Mouse (Mus musculus) liver, adult (tissue): ENCODE results near the gene Cnot6.
A peak's percentile ranks its signal among the peaks of the same experiment; 100 is the strongest.

Source experiments
- GATA4 ChIP-seq: IDR thresholded peaks from 2 replicates; pipeline ENCODE4 v1.6.1; 2014; ENCODE audit warnings: mild to moderate bottlenecking, low read length; ENCODE audit not compliant: insufficient replicate concordance

Cnot6 gene

DNA sequence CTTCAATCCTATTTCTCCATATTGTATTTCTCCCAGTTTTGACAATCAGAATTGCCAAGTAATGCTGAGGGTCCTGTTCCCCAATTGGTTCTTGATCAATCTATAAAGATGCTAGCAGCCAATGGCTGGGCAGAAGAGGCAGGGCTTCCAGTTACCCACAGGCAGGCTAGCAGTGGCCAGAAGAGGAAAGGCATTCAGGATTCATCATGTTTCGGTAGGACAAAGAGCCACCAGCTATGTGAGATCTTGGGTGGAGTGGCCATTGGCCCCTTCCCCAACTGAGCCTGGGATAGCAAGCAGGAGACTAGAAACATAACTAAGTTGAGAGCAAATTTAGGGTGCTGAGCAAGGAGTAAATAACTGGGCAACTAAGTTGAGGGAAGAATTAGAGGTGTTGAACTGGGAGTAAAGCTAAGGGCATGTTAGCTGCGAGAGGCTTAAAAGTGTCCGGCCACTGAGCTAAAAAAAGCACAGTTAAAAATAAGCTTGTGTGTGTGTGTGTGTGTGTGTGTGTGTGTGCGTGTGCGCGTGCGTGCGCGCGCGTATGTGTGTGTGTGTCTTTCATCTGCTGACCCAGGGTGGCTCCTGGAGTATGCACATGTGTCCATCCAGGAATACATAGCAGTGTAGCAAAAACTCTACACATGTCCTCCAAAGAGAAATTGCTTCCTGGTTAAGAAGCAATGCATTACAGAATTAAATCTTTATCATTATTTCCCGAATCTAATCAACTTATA lies 28.1 kb downstream of the Cnot6 start:
- TF ChIP-seq GATA4: no peak

- no peak for TF ChIP-seq GATA4
These were observed 39.1 kb downstream of the Cnot6 start for GRCm38 (mm10) chr11:49673433-49673832.

GRCm38 (mm10) chr11:49665462-49665861 lies 47.1 kb downstream of the Cnot6 start:
- TF ChIP-seq GATA4: no peak

DNA sequence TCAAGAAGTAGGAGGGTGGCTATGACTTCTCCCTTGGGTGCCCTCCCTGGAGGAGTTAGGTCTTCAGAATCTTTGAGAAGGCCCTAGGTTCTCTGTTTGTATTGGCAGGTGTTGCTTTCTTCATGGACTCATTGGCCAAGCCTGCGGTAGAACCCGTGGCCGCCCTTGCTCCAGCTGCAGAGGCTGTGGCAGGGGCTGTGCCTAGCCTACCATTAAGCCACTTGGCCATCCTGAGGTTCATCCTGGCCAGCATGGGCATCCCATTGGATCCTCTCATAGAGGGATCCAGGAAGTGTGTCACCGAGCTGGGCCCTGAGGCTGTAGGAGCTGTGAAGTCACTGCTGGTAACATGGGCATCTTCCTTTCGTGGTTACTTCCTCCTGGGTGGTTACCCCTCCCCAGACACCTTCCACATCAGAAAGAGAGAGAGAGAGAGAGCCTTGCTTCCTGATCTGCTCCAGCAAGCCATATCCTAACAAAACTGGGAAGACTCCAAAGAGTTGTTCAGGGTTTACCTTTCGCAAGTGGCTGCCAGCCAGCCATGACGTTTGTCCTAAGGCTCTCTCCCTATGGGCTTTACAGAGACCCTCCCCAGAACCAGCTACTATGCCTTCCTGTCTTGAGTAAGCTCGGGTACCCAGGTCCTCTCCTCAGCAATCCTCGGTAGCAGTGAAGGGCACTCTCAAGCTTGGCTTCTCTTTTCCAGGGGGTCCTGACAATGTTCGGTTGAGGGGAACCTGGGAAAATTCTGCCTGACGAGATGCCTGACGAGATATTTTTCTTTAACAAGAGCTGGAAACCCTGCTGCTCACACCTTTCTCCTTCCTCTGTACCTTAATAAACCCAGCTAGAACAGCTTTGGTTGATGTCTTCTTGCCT lies 48.0 kb downstream of the Cnot6 start:
- TF ChIP-seq GATA4: no peak

DNA sequence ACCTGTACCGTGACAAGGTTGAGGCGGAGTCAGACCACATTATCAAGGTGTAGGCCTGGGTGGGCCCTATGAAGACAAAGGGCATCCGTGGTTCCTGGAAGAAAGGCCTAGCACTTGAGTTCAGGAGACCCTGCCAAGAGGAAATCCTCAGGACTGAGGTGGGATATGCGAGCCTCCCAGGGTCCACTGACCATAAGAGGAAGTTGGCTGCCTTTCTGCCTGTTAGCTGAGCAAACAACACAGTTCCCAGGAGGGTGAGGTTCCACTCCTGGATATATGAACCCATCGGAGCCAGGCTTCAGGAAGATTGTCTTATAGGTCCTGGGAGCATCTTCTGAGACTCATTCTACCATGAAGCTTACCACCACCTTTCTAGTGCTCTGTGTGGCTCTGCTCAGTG lies 49.2 kb downstream of the Cnot6 start, which contains the start of gene Scgb3a1:
Scgb3a1 (plus strand) TSS at position 301 of the 400 bp plus-strand sequence.
- TF ChIP-seq GATA4: no peak

DNA sequence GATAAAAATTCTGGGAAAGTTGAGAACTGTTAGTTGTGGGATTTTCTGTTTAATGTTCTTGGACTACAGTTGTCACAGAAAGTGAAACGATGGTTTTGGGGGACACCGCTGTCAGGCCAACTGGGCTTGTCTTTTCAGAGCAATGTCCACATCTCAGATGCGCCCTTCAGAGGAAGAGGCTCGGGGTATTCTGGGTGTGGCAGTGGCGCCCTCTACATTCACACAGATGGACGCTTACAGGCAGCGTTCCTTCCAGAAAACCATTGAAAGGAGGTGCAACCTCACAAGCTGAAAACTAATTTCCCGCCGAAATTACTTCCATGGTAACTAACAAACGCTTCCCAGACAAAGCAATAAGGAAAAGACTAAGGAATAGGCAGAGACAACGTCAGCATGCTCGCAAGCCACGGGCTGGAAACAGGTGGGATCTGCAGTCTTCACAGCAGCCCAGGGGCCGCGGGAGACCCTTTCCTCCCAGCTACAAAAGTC lies 50.2 kb downstream of the Cnot6 start:
- TF ChIP-seq GATA4: no peak

GRCm38 (mm10) chr11:49659470-49659799 lies 53.1 kb downstream of the Cnot6 start:
- no peak for TF ChIP-seq GATA4

- no peak for TF ChIP-seq GATA4
These were observed 53.6 kb downstream of the Cnot6 start for GRCm38 (mm10) chr11:49658791-49659469.

DNA sequence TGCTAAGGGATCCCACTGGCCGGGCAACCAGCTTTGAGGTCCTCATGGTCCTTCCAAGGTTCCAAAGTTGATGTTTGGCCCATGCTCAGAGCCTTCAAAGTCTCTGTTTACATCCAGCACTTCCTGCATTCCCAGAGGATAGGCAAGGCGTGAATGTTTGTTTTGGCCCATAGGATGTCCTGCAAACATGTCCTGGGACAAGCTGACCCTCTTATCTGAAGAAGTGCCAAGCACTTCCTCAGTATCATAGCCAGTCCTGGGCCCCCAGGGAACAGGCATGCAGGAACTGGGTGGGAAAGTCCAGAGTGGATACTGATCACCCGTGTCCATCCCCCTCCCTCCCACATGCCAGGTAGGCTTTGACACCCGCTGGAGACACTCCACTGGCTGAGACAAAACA lies 54.5 kb downstream of the Cnot6 start:
- peak; percentile 34; the same call in 1 of the 2 replicates for TF ChIP-seq GATA4

DNA sequence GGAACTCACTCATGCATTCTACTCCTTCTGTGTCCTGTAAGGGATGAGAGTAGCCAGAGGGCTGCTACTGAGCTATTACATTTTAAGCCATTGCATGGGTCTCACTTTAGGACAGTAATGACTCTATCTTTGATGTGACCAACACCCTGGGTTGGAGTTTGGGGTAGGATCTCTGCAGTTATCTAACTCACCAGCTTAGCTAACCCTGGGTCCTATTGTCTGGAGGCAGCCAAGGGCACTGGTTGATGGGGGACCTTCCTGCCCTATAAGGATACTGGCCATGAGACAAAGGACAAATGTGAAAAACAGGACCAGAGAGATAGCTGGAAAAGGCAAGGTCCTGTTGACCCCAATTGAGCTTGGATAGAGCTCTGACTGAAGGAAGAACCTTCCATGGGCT lies 57.0 kb downstream of the Cnot6 start:
- no peak for TF ChIP-seq GATA4

DNA sequence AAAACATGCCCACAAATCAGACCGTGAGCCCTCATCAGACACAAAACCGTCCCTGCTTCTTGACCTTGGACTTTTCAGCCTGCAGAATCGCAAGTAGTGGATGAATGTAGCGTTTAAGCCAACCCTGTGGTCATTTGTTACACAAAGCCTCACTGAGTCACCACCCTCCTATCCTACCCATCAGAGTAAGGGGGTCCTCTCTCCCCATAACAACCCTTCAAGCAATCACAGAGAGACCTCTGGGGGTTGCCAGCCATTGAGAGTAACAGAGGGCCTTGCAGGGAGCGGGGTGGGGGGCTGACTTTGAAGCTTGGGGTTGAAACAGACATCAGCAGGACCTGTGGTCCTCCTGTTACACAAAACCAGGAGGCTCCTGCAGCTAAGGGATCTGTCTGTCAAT lies 57.9 kb downstream of the Cnot6 start:
- TF ChIP-seq GATA4: no peak

GRCm38 (mm10) chr11:49653079-49653408 lies 59.5 kb downstream of the Cnot6 start:
- TF ChIP-seq GATA4: no peak

- no peak for TF ChIP-seq GATA4
These were observed 60.0 kb downstream of the Cnot6 start for GRCm38 (mm10) chr11:49652401-49653078.

GRCm38 (mm10) chr11:49651762-49652322 lies 60.7 kb downstream of the Cnot6 start:
- TF ChIP-seq GATA4: no peak
